Mouse (Mus musculus): ENCODE data around the gene Dytn. TPM values are rescaled to one million over a fixed set of nuclear protein-coding genes. Genes with fewer than 3 reads are reported as not detected.

Dytn gene
- total RNA-seq, 2 experiments from 2014 or later = 0.21 TPM; not detected in 1

DNA sequence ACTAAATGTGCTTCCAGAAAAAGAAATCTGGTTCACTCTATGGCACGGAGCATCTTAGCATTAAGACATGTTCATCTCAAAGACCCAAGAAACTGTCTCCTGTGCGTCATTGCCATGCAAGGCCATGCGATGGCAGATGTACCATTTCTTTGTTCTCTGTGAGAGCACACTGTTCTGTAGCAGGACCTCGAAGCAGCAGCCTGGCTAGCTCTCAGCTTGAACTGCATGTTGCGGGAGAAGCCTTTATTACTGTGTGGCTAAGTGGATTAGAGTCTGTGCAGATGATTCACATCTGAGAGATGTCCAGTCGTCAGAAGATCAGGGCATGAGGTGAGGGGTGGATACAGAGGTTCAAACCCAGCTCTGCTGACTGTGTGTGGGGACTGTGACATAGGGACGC is 99.9 kb downstream of the Dytn start:
- no peak for DNase-seq (ENCODE audit: low spot score in 2 of 2)

DNA sequence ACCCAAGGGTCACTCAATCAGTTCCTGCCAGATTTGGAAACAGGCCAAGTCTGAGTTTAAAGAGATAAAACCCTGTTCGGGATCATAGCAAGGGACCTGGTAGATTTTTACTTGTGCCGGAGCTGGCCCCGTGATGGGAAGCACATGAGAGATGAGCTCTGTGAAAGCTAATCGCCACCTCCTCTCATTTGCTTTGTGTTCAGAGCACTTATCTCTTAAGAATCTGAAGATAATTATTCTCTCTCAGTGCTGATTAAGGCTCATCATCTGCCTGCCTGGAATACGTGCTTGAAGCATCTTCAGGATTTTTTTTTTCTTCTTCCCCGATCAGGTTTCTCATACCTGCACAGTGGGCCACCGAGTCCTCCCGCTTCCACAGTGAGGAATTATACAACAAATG is 107.6 kb downstream of the Dytn start:
- DNase-seq (ENCODE audit: low spot score in 2 of 2) = no peak

DNA sequence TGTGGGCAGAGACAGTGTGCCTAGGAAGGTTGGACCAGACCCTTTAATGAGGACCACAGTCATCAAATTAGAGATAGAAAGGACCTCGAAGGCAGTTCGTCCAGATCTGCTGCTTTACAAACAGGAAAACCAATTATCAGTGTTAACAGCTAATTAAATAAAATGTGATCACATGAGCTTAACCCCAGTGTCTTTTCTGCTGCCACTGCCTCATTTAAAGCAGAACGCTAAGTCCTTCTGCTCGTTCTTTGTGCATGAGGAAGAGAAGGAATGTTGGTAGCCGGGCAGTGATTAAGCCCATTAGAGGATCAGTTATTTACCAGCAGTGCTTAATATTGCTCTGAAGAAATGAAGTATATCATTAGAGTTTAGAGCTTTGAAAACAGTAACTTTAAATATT is 109.9 kb downstream of the Dytn start:
- no peak for DNase-seq (ENCODE audit: low spot score in 2 of 2)

DNA sequence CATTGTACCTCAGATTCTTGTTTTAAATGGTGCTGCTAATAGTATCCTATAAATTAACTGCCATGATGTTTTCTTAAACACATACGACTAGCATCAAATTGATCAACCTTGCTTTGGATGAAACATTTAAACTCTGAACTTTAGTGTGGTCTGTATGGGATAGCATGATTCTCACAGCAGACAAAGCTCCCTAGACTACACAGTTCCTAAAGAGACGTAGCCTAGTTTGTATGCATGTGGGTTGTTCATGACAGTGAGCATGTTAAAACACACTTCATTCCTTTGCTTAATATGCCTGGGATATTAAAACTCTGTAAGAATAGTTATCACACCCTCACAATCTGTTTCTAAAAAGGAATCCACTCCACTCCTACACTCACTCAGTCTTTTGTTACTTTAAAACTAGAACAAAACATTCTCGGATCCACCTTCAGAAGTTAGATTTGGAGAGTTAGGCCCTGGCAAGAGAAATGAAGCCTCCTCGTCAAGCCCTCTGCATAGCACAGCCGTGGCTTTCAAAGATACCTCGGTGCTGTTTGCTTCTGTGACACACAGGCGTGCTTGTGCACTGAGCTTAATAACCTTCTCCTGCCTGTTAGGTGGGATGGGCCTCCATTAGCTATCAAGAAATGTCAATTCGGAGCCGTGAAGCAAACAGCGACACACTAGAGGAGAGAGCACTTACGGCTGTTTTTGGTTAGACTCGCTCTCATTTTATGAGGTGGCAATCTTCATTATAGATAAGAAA is 112.7 kb downstream of the Dytn start:
- DNase-seq (ENCODE audit: low spot score in 2 of 2) = no peak

DNA sequence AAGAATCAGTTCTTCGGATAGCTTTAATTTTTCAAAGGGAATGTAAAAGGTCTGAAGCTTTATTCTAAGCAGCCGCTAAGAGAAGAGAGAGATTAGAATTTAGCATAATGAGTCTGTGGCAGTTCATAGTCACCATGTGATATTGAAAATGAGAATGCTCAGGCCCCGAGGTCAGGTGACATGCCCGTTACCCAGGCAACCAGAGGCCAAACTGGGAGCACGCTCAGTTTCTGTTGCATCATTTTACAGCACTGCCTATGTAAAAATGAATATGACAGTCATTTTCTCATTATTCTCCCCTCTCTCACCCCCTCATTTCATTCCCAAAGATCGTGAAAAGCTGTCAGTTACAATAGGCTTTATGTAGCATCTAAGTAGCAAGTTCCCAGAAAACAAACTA is 113.3 kb downstream of the Dytn start:
- no peak for DNase-seq (ENCODE audit: low spot score in 2 of 2)

Other genes starting within 250 kb of the Dytn start
- 100 to 1,000 TPM; 168 to 180 TPM for gene Adam23, start 241.0 kb downstream of the Dytn start, total RNA-seq (2021)
- gene Gm39653, start 71.0 kb downstream of the Dytn start, total RNA-seq (2021) = not detected
- gene Mdh1b, start 43.4 kb upstream of the Dytn start, total RNA-seq (2021) = under 1 TPM; 0.29 to 0.92 TPM
- gene Fastkd2, start 43.7 kb upstream of the Dytn start, total RNA-seq (2021) = 10 to 100 TPM; 19.1 to 24.0 TPM
- gene 4933402D24Rik, start 82.3 kb upstream of the Dytn start, total RNA-seq (2021) = under 1 TPM in 1 of 2 experiments, not detected in 1; 0.25 TPM